Mouse (Mus musculus): ENCODE results near the gene Fam83c. TPM values are rescaled to one million over a fixed set of nuclear protein-coding genes. Genes with fewer than 3 reads are reported as not detected.
A peak's percentile ranks its signal among the peaks of the same experiment; 100 is the strongest.

Gene Fam83c
- total RNA-seq, 2 experiments from 2014 or later, result not detected

DNA sequence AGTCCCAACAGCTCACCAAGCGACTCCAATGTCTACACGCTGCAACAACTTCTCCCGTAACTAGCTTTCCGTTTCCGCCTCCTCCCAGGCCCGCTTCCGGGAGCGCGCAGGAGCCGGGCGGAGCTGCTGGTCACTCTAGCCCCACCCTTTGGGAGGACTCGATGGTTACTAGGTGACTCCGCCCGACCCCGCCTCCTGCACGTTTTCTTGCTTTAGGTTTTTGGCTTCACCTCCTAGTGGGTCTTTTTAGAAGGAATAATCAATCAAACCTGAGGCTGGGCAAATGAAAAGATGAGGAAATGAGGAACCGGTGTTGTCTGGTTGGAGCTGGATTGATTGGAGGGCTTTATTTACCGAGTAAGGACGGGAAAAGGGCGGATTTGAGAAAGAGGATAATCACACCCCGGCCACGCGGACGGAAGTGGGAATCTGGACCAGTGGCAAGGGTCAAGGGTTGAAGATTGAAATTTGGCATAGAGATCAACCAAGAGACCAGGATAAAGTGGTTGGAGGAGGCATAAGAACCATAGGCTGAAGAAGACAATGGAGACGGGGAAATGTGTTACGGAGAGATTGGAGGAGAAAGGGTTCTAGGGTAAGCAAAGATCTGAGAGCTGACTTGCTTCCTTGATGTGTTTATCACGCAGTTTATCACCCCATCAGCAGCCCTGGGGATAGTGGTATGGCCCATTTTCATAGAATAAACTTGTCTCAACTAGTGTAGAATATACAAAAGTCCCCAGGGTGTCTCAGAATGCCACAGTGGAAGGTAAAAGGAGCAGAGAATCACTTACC, 7.8 kb downstream of the Fam83c start, which contains the start of gene Eif6:
Gene Eif6, minus strand, starts transcription at position 296 of the 795 bp plus-strand sequence.
- ATAC-seq (replicated peaks; ENCODE audit: poor library complexity), result peak; percentile 93

DNA sequence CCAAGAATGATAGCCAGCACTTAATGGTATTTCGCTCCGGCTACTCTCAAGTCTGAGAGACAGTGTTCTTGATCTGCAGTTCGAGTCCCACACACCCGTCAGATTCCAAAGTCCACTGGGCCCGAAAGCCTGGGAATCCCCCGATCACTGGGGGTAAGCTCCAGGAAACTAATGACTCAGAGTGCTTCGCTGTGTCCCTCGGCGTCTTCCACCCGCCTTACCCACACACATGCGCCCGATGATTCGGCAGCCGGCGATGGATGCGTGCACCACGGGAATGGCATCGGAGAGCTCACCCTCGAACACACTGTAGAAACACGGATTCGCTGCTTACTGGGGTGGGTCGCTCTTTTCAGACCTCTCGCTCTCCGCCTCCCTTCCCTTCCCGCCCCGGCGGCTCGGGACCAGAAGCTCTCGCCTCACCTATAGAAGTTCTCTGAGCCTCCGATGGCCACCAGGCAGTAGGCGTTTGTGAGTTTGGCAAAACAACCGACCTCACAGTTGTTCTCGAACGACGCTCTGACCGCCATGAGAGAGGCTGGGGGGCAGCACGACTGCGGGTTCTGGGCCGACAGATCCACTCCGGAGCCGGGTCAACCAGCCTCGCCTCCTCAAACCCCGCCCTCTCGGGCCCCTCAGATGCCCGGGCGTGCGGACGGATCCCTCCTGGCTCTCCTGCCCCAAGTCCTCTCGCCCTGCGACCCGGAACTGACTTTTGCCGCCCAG, 8.6 kb downstream of the Fam83c start:
- peak; percentile 9; the same call in 1 of the 2 replicates for ATAC-seq (replicated peaks; ENCODE audit: poor library complexity)

DNA sequence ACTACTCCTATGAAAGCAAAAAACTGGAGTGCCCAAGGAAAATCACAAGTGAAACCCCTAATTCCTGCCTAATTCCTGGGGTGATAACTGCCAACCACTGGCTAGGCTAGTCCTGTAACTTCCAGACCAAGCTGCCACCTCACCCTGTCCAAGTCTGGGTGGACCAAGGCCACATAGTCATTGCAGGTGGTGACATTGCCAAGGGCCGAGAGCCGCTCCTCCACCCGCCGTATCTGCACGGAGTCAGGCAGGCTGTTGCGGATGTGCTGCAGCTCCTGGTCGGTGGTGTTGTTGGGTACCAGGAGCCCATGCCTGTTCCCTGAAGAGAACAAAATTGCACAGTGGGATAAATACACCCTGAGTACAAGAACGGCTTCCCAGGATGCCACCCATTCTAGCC, 10.9 kb downstream of the Fam83c start:
- no peak for ATAC-seq (replicated peaks; ENCODE audit: poor library complexity)

DNA sequence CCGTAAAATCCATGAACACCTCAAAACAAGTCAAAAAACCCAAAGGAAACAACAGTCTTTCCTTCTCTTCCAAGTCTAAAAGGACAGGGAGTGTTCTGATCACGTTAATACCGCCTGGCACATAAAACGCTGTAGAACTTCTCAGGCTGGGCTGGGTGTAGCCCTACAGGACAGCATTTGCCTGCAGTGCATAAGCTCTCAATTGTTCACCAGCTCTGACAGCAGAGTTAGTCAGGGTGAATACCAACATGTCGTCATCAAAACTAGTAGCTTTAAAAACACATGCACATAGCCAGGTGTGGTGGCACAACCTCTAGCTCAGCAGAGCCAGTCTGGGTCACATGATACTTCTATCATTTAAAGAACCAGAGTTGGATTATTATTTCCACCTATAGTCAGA, 13.9 kb downstream of the Fam83c start:
- no peak for ATAC-seq (replicated peaks; ENCODE audit: poor library complexity)

DNA sequence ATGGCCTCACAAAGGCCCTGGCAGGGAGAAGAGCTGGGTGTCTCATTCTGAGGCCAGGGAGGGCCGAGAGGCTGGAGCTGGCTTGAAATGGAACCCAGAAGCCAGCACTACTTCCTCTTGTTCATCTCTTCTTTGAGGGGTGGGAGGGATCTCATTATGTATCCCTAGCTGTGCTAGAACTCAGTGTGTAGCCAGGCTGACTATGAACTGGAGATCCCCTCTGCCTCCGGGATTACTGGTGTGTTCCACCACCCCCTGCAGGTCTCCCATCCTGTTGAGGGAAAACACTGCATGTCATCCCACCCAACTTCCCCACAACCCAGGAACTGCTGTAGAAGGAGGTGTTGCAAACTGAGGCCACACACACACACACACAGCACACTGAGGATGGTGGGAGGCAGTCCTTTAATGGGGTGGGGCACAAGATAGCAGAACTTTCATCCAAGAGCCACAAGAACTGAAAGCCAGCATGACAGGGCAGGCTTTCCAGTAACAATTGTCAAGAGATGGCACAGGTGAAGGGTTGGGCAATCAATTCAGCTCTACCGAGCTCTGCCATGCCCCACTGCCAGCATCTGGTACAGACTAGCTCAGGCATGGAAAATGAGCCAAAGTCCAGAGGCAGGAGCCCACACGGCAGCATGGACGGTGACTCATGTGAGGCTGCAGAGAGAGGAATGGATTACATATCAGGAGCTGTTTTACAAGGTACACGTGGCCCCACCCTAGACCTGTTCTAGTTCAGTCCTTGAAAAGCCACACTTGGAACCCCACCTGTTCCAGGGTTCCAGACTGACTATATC, 15.0 kb downstream of the Fam83c start:
- peak; percentile 35 for ATAC-seq (replicated peaks; ENCODE audit: poor library complexity)

DNA sequence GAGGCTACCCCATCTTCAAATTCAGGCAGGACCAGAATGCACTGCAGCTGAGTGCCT, 15.4 kb downstream of the Fam83c start, which contains the start of gene BC029722:
Gene BC029722, minus strand, starts transcription at position 35 of the 57 bp plus-strand sequence.
- ATAC-seq (replicated peaks; ENCODE audit: poor library complexity), result no peak

DNA sequence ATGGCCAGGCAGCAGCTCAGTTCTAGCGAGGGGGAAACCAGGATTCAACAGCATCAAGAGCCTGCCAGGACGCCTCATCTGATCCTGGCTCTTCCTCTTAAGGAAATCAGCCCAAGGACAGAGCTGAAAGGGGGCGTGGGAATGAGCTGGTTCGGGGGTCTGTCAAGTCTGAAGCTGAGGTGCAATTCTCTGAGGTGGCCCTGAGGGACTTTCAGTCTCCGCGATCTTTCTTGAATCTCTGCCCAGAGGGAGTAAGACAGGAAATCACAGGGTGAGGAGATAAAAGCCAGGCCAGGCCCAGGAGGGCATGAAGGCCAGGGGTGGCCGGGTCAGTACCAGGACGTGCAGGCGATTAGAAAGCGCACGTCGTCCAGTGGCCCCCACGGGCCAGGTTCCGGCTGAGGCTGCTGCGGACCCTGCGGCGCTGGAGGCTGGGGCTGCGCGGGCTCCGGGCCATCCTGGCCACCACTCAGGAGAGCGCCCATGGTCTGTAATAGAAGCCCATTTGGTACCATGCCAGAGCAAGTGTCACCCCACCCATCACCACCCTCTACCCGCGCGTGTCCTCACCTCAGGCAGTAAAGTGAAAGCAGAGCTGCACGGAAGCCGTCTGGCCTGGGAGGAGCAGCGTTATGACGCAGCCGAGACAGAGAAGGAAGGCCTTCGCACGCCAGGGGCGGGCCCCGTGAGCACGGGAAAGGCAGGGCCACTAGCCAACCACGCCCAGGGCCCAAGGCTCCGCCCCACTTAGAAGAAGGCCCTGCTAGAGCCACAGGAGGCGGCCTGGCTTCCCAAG, 15.9 kb downstream of the Fam83c start:
- ATAC-seq (replicated peaks; ENCODE audit: poor library complexity), result peak; percentile 95

DNA sequence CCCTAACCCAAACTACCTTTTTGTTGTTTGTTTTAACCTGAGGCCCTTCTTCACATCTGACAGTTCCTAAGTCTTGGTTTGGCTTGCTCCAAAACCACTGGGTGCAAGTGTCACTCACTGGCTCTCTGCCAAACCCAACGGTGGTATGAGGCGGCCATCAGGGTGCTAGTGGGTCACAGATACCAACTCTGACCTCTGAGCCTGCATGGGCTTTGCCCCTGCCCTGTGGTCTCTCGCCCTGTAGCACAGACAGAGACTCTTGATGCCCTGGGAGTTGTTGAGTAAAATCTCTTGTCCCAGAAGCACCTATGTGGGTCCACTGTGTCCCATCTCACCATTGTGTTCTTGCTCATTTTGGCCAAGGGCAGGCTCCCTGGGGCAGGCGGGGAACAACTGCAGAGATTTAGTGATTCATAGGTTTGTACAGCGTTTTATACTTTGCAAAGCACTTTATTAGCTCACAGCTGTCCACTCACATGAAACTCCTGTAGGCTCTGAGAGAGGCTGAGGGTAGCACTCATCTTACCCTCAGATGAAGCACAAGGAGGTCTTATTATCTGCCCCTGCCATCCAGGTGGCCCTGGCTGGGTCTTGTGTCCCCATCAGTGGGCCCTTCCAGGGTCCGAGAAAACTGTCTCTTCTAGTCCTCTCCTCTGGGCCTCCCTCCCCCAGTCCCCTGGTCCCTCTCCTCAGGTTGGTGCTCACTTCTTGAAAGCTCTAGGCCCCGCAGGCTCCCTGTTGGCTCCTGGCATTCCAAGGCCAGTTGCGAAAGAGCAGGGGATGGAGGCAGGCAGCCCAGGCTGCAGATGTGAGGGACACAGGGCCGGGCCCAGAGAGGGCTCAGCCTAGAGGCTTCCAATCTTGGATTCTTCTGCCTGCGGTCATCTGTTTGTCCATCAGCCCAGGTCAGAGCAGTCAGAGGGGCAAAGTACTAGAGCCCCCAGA, 17.1 kb downstream of the Fam83c start:
- ATAC-seq (replicated peaks; ENCODE audit: poor library complexity), result no peak

DNA sequence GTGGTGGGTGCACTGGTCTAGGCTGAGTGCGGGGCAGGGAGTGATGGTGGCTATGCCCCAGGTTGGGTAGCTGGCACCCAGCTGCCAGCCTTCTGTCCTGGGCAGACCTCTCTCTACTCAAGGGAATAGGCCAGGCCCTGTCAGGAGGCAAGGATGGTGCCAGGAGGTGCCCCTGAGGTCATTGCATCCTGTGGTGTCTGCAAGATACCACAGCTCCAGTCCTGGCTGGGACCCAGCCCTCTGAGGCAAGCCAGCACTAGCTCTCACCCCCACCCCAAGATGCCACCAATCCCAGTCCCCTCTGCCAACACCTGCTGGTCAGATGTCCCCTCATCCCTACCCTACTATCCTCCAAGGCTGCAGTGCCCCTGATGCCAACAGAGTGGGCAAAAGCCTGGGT, 18.5 kb downstream of the Fam83c start:
- ATAC-seq (replicated peaks; ENCODE audit: poor library complexity), result no peak

DNA sequence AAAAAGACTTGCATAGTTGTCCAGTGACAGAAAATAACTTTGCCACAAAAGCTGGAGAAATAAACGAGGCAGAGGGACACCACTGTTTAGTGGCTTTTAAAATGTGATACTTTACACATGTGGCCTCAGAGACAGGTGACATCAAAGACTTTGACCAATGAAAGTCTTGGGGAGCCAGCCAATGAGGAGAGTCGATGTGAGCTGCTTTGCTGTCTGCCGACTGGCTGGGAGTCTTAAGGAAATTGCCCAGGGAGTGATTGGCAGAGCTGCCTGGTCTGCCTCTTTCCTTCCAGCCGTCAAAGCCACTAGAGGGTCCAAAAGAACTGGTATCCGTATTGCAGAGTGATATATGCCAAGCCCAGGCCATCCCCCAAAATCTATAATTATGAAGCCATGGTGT, 19.8 kb downstream of the Fam83c start:
- ATAC-seq (replicated peaks; ENCODE audit: poor library complexity), result no peak

DNA sequence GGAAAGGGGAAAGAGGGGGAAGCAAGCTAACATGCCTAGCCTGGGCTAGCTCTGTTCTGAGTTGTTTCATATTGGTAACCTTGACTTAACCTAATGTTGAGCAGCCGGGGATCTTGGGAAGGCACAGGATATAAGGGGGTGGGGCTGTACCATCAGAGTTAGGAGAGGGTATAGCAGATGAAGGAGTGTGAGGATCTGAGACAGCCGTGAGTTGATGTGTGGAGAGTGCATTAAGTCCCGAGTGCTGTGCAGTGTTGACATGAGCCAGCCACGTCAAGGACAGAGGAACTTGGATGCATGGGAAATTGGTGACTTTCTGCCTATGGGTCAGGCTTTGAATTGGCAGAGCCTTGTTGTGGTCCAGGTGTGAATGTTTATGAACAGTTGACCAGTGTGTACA, 22.0 kb downstream of the Fam83c start:
- ATAC-seq (replicated peaks; ENCODE audit: poor library complexity), result no peak

DNA sequence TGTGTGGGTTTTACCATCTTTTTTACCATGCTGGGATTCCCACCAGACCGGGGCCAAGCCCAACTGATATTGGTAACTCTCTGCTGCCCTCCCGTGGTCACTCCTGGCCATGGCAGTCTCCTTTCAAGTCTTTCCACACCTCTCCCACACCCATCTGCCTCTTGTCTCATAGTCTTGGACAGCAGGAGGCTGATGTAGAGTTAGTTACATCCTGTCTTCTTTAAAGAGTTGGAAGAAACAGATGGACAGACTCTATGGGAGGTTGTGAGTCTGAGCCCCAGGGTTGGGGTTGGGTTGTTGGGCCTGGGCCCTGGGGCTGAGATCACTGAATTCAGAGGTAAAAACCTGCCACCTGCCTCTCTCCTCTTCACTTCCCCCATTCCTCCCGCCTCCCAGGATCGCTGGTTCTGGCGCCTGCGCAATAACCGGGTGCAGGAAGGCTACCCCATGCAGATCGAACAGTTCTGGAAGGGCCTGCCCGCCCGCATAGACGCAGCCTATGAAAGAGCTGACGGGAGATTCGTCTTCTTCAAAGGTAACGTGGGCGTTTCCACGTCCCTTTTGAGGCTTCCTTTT, 22.7 kb downstream of the Fam83c start:
- ATAC-seq (replicated peaks; ENCODE audit: poor library complexity), result peak; percentile 94

DNA sequence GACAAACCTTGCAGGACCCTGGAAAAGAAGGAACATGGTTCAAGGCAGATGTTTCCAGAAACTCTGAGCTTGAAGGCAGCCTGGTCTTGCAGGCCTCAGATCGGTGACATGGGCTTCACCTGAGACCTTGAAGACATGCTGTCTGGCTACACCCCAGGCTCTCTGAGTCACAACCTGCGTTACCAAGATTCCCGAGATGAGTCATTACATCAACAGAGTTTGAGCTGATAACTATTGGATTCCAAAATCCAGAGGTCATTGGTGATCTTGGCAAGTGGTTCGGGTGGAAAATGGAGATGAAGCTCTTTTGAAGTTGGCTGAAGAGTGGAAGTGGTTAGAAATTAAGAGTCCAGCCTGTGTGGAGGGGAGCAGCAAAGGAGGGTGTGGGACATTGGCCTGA, 25.0 kb downstream of the Fam83c start:
- ATAC-seq (replicated peaks; ENCODE audit: poor library complexity), result no peak

DNA sequence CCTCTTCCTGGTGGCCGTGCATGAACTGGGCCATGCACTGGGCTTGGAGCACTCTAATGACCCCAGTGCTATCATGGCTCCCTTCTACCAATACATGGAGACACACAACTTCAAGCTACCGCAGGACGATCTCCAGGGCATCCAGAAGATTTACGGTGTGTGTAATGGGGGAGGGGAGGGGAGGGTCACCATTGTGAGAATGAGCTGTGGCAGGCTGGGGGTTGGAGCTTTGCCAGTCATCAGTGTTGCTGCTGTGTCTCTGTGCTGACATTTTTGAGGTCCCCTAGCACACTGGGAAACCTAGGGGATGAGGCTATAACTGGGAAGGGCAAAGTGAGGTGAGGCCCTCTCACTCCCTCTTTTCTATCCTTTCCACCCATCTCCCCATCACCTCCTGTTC, 27.2 kb downstream of the Fam83c start:
- no peak for ATAC-seq (replicated peaks; ENCODE audit: poor library complexity)

DNA sequence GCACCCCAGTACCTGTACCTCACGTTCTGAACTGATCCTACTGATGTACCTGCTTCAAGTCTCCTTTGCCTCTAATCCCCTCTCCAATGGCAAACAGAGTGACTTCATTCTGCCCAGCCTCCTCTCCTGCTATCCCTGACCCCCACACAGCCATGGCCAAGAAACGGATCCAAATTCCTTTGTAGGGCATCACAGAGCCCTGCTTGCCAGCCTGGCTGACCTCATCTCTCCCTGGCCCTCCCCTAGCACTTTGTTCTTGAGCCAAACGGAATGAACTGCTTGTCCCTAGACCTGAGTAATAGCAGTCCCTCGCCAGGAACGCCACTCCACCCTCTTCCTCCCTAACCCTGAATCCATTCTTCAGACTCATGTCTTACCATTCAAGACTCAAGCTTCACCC, 28.1 kb downstream of the Fam83c start:
- no peak for ATAC-seq (replicated peaks; ENCODE audit: poor library complexity)

DNA sequence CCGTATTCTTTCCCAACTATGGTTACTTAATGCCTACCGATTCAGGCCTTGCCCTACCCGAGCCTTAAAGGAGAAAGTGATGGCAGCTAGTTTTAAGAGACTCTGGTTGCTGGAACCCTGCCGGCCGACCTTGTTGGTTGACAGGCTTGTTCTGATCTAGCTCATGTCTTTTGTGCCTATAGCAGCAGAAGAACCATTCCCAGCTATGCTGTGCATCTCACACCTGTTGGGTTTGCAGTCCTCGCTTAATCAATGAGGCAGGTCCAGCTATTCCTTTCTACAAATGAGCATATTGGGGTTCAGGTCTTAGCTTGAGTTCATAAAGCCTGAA, 28.8 kb downstream of the Fam83c start:
- ATAC-seq (replicated peaks; ENCODE audit: poor library complexity), result no peak

DNA sequence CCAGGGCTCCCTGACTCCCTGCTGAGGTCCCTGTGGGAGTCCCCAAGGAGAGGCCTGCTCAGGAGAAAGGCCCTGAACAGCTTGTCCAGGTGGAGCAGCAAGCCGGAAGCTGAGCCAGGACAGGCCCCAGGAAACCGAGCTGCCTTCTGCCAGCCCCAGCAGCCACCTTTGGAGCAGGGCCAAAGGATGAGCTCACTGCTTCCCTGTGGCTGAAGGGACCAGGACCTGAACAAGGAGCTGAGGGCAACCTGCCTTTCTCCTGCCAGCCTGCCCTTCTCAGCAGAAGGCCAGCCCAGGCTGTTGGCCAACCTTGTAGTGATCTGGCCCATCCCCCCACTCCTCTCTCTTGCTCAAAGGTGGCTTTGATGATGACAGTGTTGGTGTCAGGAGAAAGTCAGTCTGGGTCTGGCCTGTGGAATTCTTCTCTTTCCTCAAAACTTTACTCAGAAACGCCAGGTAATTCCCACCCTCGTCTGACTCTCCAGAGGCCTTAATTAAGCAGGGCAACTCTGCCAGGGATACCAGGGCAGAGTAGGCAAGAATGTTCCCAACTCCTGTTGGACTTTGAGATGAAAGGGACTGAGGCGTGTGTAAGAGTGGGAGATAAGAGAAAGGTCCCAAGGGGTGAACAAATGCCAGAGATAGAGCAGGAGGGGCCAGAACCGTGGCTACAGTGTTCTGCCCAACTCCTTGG, 29.3 kb downstream of the Fam83c start:
- no peak for ATAC-seq (replicated peaks; ENCODE audit: poor library complexity)

DNA sequence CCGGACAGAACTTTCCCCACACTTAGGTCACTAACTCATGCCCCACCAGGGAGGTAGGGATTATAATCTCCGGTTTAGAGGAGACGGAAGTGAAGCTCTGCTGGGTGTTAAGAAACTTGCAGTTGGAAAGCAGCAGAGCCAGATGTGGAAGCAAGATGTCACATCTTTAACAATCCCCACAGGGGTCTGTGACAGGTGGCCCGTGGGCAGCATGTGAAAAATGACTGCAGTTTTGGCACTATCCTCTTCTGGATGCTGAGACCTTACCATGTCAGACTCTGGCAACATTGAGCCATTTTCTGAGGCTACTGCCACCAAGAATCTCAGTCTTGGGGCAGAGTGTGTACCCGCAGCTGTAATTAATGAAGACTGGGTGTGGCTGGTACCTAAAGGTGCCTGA, 30.6 kb downstream of the Fam83c start:
- no peak for ATAC-seq (replicated peaks; ENCODE audit: poor library complexity)

DNA sequence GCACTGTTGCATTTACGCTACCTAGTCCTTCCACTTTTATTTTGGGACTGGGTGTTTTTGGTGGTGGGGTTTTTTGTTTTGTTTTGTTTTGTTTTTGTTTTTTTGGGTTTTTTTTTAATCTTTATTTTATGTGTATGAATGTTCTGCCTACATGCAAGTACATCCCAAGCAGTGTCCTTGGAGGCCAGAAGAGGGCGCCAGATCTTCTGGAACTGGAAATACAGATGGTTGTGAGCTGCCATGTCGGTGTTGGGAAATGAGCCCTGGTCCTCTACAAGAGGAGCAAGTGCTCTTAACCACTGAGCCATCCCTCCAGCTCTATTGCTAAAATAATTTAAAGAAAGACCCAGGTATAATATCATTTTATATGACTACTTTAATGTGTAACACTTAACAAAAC, 31.9 kb downstream of the Fam83c start:
- ATAC-seq (replicated peaks; ENCODE audit: poor library complexity), result 0 out of 2 replicates have a peak, but pooled peaks have one; percentile 44
